Mouse (Mus musculus) kidney, postnatal 0 days (tissue): ENCODE results near the gene Rab3d. TPM values are rescaled to one million over a fixed set of nuclear protein-coding genes. Genes with fewer than 3 reads are reported as not detected.
A peak's percentile ranks its signal among the peaks of the same experiment; 100 is the strongest.

ENCODE experiments used
- ATAC-seq: fragments of 200-750 bp; cut with Nextera tagmentation; replicated peaks from 2 replicates; pipeline ENCODE4 v1.8.0; 2017; ENCODE audit warnings: low read depth, moderate number of reproducible peaks, moderate TSS enrichment, moderate library complexity; ENCODE audit not compliant: low FRiP score
- DNase-seq: peaks from one replicate; pipeline ENCODE4 v3.0.0-alpha.2; 2016; ENCODE audit warnings: low spot score
- H3K27ac ChIP-seq: fragments of 300-500 bp; sonication (generic); 2 replicates; pipeline ENCODE4 v1.5.1; 2014; ENCODE audit warnings: mild to moderate bottlenecking
- H3K27me3 ChIP-seq: fragments of 300-500 bp; sonication (generic); 2 replicates; pipeline ENCODE4 v1.6.1; 2014; ENCODE audit warnings: low read length, mixed read lengths; ENCODE audit not compliant: insufficient read depth
- H3K36me3 ChIP-seq: fragments of 300-500 bp; sonication (generic); 2 replicates; pipeline ENCODE4 v1.6.1; 2014; ENCODE audit warnings: low read length, mixed read lengths; ENCODE audit not compliant: insufficient read depth
- H3K4me1 ChIP-seq: fragments of 300-500 bp; sonication (generic); replicated peaks from 2 replicates; pipeline ENCODE4 v1.6.1; 2014; ENCODE audit warnings: antibody characterized with exemption, low read length, mixed read lengths; ENCODE audit not compliant: insufficient read depth
- H3K4me2 ChIP-seq: fragments of 300-500 bp; sonication (generic); 2 replicates; pipeline ENCODE4 v1.6.1; 2014; ENCODE audit warnings: mild to moderate bottlenecking, low read length, moderate library complexity, mixed read lengths
- H3K4me3 ChIP-seq: fragments of 300-500 bp; sonication (generic); replicated peaks from 2 replicates; pipeline ENCODE4 v1.5.1; 2014; ENCODE audit warnings: low read depth, low read length
- H3K9ac ChIP-seq: fragments of 300-500 bp; sonication (generic); 2 replicates; pipeline ENCODE4 v1.6.1; 2014; ENCODE audit warnings: low read depth, low read length
- H3K9me3 ChIP-seq: fragments of 300-500 bp; sonication (generic); replicated peaks from 2 replicates; pipeline ENCODE4 v1.6.1; 2016; ENCODE audit warnings: low read length, inconsistent platforms, mixed read lengths
- CTCF ChIP-seq: IDR thresholded peaks from 2 replicates; pipeline ENCODE4 v1.5.1; 2016; ENCODE audit warnings: antibody characterized with exemption, low read depth, mild to moderate bottlenecking, moderate library complexity
- WGBS: fragments of 180-500 bp; shearing (Covaris S2); extraction: QIAGEN DNeasy Blood & Tissue Kit; methylation state at CpG from one replicate; pipeline ENCODE4 v1.1.7; 2014; 5-methylcytosine and 5-hydroxymethylcytosine counted together
- polyA plus RNA-seq: library from polyadenylated mRNA; unstranded; fragments of >200 nt; fragmentation: Nextera tagmentation; extraction: Ambion mirVana; gene quantifications from 2 replicates; pipeline ENCODE4 v1.2.1, GENCODE M21; 2015

Gene Rab3d
- polyA plus RNA-seq, 1 experiment from 2014 or later, result 12.0 TPM

DNA sequence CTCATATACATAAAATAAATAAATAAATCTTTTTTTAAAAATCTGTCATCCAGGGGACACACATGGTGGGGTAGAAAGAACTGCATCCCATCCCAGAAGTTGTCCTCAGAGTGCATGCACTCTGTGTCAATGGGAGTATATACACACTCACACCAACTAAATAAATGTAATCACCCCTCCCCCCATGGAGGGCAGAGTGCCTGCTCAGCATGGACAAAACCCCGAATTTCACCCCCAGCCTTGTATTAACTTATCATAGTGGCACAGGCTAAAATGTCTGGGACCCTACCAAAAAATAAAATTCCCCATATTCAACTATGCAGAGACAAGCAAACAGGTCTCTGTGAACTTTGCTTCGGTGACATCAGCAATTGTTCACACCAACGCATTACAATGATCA lies 36.6 kb upstream of the Rab3d start:
- no peaks in the 10 kb centered on the region for H3K9me3 ChIP-seq
- no peaks in the 10 kb centered on the region for H3K27me3 ChIP-seq
- H3K9ac ChIP-seq, result no peak overlapping the region
- no peaks in the 10 kb centered on the region for H3K36me3 ChIP-seq
- TF ChIP-seq CTCF, result no peak
- ATAC-seq, result no peak
- no peaks in the 10 kb centered on the region for H3K4me1 ChIP-seq
- 77% methylated on average over 3 of the region's 3 CpGs for WGBS
- no peak overlapping the region for H3K27ac ChIP-seq
- H3K4me3 ChIP-seq, result no peak overlapping the region
- H3K4me2 ChIP-seq, result no peak overlapping the region
- DNase-seq, result no peak

GRCm38 (mm10) chr9:21953600-21953999 lies 35.6 kb upstream of the Rab3d start:
- H3K4me1 ChIP-seq, result no peaks in the 10 kb centered on the region
- H3K9me3 ChIP-seq, result no peaks in the 10 kb centered on the region
- H3K4me3 ChIP-seq, result no peak overlapping the region
- ATAC-seq (no peak), DNase-seq (no peak)
- TF ChIP-seq CTCF, result no peak
- H3K27me3 ChIP-seq, result no peaks in the 10 kb centered on the region
- WGBS, result 13% methylated on average over 3 of the region's 3 CpGs
- H3K27ac ChIP-seq, result no peak overlapping the region
- no peaks in the 10 kb centered on the region for H3K36me3 ChIP-seq
- H3K4me2 ChIP-seq, result no peak overlapping the region
- no peak overlapping the region for H3K9ac ChIP-seq

DNA sequence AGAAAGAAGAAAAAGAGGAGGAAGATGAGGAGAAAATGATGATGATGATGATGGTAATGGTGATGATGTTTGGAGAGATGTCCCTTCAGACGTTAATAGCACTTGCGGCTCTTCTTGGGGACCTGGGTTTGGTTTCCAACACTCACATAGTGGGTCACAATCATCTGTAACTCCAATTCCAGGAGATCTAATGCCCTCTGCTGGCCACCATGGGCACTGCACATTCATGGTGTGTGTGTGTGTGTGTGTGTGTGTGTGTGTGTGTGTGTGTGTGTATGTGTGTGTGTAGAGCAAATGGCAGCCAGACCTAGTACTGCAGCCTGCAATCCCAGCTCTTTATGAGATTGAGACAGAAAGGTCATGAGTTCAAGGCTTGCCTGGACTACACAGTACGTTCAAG lies 34.0 kb upstream of the Rab3d start:
- Histone ChIP-seq H3K27me3 (no peaks in the 10 kb centered on the region), H3K4me2 (no peak overlapping the region), H3K27ac (no peak overlapping the region), H3K36me3 (no peaks in the 10 kb centered on the region), H3K4me1 (peaks cover 4% of the 10 kb centered on the region; the same call in 1 of the 2 replicates), H3K4me3 (no peak overlapping the region), H3K9me3 (no peaks in the 10 kb centered on the region), H3K9ac (no peak overlapping the region)
- TF ChIP-seq CTCF, result peak; percentile 53
- WGBS, result 75% methylated on average over 3 of the region's 3 CpGs
- no peak for ATAC-seq
- no peak for DNase-seq

GRCm38 (mm10) chr9:21950322-21950721 lies 32.3 kb upstream of the Rab3d start:
- no peak overlapping the region for H3K4me3 ChIP-seq
- no peaks in the 10 kb centered on the region for H3K36me3 ChIP-seq
- 15% methylated on average over 11 of the region's 11 CpGs for WGBS
- H3K9ac ChIP-seq, result no peak overlapping the region
- no peak overlapping the region for H3K4me2 ChIP-seq
- DNase-seq (peak; percentile 64), ATAC-seq (no peak)
- TF ChIP-seq CTCF, result no peak
- no peaks in the 10 kb centered on the region for H3K27me3 ChIP-seq
- H3K27ac ChIP-seq, result no peak overlapping the region
- H3K9me3 ChIP-seq, result no peaks in the 10 kb centered on the region
- peaks cover 4% of the 10 kb centered on the region; the same call in 1 of the 2 replicates for H3K4me1 ChIP-seq

GRCm38 (mm10) chr9:21948790-21949189 lies 30.8 kb upstream of the Rab3d start:
- Histone ChIP-seq H3K9ac (no peak overlapping the region), H3K4me1 (peaks cover 4% of the 10 kb centered on the region; the same call in 1 of the 2 replicates), H3K4me2 (no peak overlapping the region), H3K9me3 (no peaks in the 10 kb centered on the region), H3K27ac (no peak overlapping the region), H3K27me3 (no peaks in the 10 kb centered on the region), H3K4me3 (no peak overlapping the region), H3K36me3 (no peaks in the 10 kb centered on the region)
- TF ChIP-seq CTCF, result no peak
- ATAC-seq (no peak), DNase-seq (no peak)
- WGBS, result 69% methylated on average over 6 of the region's 6 CpGs

DNA sequence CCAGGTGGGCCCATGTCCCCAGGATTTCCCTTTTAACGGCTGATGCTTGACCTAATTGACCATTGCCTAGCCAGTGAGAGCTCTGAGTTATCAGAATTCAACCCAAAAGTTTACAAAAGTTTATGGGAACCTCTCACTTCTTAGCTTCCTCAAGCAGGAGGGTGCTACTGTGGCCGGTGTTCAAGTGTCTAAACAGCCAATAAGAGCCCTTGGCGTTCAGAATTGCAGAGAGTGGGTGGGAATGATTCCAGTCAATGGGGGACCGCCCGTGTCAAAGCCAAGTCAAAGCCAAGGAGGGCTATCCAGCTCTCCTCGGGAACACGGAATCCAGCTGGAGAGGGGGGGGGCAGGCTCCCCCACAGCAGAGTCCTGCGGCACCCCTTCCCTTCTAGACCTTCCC lies 30.2 kb upstream of the Rab3d start:
- Histone ChIP-seq H3K9me3 (no peaks in the 10 kb centered on the region), H3K36me3 (no peaks in the 10 kb centered on the region), H3K27ac (no peak overlapping the region), H3K9ac (no peak overlapping the region), H3K4me3 (no peak overlapping the region), H3K4me2 (no peak overlapping the region), H3K27me3 (no peaks in the 10 kb centered on the region), H3K4me1 (peaks cover 4% of the 10 kb centered on the region; the same call in 1 of the 2 replicates)
- ATAC-seq, result no peak
- 51% methylated on average over 8 of the region's 8 CpGs for WGBS
- TF ChIP-seq CTCF, result no peak
- DNase-seq, result no peak

DNA sequence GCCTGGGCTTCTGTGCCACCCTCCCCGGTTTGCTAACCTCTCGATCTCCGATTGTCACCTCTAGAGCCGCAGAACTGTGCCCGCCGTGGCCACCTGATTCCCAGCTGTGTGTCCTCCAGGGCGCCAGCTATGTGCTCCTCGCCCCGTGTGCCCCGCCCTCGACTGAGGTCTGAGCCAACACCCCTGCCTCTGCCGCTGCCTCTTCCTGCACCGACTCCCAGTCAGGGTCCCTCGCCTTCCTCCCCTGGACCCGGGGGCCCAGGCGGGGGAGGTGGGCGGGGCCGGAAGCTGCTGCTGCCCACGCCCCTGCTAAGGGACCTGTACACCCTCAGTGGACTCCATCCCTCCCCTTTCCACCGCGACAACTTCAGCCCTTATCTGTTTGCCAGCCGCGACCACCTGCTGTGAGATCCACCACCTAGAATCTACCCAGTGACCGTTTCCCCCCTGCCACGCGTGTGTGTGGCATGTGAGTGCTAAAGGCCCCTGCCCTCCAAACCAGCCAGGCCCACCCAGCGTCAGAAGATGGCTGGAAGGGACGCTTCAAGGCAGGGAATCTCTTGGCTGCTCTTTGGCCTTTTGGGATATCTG lies 29.6 kb upstream of the Rab3d start:
- no peak overlapping the region for H3K9ac ChIP-seq
- 13% methylated on average over 20 of the region's 28 CpGs for WGBS
- DNase-seq (no peak), ATAC-seq (no peak)
- H3K27ac ChIP-seq, result no peak overlapping the region
- H3K4me2 ChIP-seq, result no peak overlapping the region
- peaks cover 4% of the 10 kb centered on the region; the same call in 1 of the 2 replicates for H3K4me1 ChIP-seq
- TF ChIP-seq CTCF, result no peak
- no peaks in the 10 kb centered on the region for H3K9me3 ChIP-seq
- H3K36me3 ChIP-seq, result no peaks in the 10 kb centered on the region
- H3K4me3 ChIP-seq, result no peak overlapping the region
- H3K27me3 ChIP-seq, result no peaks in the 10 kb centered on the region
